Mouse (Mus musculus): ENCODE results near the gene Elof1. TPM values are rescaled to one million over a fixed set of nuclear protein-coding genes. Genes with fewer than 3 reads are reported as not detected.

Elof1 gene
- 125 and 146 TPM in 2 replicates for polyA plus RNA-seq (2012; rRNA removed)

DNA sequence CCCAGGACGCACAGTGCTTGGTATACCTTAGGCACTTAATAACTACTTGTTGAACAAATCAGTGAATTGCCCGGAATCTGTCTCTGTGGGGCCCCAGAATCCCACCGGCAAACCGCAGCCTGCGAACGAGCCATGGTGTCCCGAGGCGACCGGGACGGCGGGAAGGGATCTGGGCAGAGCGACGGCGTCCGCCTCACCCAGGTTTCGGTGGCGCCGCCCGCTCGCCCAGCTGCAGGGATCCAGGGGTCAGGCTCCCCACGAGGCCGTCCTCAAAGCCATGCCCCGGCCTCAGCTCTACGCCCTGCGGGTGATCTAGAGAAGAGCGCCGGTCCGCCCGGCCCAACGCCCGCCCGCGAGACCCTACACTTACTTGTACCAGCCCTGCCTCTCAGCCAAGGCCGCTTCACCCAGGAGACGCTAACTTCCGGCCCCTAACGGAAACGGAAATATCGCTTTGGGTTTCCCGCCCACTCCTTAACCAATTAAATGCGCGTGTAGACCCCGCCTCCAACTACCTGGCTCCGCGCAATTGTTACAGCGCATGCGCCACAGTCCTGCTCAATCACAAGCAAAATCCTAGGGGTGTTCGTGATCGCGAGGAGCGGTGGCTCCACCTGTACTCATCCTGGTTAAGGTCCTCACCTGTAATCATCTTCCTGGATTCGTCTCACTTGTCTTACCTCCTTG lies at the start of gene Elof1:
Gene Elof1 (minus strand): TSS at position 433 of the 687 bp plus-strand sequence.

DNA sequence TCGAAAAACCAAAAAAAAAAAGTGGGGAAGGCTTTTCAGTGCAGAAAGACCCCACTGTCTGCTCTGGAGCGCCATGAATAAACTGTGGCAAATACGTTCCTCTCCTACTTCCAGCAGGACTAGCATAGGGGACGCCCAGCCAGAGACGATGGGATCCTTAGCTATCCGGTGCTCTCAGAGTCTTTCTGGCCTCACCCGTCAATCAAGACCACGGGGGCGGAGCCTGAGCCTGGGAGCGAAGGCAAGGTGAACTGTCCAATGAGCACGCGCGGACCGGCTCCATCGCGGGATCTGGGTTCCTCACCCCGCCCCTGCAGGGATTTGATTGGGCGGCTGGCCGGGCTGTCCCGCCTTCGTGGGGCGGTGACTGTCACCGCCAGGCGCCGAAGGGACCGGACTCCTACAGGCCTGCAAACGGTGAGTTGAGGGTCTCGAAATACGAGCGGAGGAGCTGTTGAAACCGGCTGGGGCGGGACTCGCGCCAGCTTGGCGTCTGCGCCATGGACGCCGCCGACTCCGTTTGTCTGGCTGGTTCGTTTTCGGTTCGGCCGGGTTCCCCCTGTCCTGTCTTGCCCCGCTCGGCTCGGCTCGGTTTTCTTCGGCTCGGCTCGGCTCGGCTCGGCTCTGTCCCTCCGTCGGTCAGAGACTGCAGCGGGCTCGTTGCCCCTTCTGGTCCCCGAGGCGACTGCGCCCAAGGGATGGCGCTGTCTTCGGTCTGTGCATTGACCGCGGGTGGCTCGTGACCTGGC lies 39.7 kb upstream of the Elof1 start, which contains the start of gene Pigyl:
Gene Pigyl (plus strand): TSS at position 350 of the 749 bp plus-strand sequence.

DNA sequence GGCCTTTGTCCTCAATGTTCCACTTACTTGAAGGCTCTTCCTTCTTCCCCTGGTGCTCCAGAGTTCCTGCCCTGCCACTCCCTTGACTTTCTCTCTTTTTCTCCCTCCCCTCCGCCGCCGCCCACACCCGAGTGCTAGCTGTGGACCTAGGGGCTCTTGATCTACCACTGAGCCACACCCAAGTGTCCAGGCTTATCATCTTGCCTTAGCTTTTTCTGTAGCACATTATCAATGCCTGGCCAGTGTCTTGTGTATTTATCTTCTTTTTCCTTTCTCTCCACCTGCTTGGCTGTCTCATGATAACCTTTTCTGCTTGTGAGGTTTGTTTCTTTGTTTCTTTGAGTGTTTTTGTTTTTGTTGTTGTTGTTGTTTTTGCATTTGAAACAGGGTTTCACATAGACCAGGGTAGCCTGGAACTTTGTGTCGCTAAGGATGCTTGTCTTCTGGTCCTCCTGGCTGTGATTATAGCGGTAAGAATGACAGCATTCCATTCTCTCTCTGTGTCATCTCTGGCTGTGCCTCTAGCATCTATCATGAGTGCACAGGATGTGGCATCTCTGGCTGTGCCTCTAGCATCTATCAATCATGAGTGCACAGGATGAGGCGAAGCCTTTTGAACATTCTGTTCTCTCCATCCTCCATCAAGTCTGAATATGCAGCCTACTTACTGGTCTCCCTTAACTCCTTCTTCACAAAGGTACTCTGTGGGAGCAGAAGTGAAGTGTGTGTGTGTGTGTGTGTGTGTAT lies 18.8 kb upstream of the Elof1 start, which contains the start of gene Acp5:
Gene Acp5 (minus strand): TSS at position 68 of the 747 bp plus-strand sequence.

DNA sequence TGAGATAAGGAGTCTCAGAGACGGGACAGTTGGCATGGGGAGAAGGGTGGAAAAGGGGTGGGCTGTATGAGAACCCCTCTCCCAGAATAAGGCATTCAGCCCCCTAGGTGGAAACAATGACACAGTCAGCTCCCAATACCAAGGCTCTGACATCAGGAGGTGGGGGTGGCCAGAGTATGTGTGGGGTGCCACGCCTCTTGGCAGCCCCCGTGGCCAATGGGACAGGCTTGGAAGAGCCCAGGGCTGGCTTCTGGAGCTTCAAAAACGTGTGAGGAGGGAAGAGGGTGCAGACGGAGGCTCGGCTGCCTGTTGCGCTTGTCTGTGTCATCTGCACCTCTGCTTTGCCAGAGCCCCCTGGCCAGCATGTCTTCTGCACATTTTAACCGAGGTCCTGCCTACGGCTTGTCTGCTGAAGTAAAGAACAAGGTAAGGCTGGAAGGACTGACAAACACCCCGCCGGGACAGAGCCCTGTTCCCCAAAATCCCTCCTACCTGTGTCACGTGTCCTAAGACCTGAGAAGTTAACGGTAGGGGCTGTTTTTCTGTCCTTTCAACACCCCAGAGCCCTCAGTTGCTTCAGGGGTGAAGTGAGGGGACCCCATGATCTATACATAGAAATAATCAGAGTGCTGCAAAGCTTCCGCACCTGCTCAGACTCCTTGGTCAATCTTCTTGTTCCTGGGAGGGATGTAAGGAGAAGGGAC lies 17.8 kb downstream of the Elof1 start, which contains the start of gene Cnn1:
Gene Cnn1 (plus strand): TSS at position 224 of the 704 bp plus-strand sequence.

DNA sequence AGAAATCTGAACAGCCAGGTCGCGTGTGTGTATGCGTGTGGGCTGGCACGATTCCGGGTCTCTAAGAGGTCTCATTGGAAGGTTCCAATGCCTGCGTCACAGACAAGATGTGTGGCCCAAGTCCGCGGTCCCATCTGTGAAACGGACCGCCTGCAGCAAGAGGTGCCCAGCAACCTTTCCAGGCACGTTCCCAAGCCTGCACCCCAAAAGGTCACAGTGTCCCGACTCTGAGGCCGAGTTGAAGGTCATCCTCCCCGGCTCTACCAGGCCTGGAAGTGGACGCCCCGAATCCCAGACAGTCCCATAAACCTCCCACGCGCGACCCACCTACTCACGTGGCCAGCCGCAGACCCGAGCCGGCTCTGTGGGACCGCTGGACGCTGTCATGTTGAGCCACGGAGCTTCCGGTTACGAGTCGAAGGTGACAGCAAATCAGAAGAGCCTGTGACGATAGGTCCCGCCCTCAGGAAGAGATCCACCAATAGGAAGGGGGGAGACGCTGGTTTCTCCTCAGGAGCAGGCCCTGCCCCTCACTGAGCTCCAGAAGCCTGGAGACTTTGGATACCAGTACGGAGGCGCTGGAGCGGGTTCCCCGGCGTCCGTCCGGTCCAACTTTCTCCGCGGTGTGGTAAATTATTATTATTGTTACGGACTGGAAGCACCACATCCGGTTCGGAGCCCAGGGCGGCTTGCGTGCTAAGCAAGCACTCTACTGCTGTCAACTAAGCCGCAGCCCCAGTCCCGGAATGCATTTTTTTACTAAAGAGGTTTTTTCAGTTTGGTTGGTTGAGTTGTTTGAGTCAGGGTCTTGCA lies 31.7 kb downstream of the Elof1 start, which contains the start of gene Ecsit:
Gene Ecsit (minus strand): TSS at position 417 of the 813 bp plus-strand sequence.

DNA sequence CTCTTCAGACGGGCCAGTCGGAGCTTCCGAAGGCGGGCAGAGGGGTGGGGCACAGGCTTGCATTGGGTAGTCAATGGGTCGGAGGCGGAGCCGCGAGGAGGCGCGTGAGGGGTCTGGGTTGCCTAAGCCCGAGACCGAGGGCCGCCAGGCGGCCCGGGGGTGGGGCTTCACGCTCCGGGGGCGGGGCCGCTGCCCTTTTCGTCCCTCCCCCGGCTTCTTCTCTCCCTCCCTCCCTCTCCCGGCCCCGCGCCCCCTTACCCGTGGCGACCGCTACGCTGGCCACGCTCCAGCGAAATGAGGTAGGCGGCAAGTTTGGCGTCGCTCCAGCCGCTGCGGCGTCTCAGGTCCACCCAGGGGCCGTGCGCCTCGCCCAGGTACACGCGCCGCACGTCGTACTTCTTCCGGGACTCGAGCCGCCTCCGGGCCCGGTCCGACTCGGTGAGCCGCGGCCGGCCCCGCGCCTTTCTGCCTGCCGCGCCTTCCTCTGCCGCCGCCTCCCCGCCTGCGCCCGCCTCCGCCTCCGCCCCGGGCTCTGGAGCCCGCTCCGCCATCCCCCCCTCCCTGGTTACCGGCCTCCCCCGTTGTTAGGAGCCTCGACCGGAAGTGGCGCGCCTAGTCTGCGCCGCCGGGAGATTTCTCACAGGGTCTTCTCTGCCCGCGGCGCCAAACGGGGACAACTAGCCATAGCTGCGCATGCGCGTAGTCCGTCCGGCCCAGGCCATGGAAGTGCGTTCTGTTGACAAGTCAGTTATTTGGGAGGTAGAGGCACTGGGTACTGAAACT lies 46.0 kb downstream of the Elof1 start, which contains the start of the genes Gm49318 and Zfp653:
Gene Gm49318 (minus strand): TSS at position 469 of the 783 bp plus-strand sequence.
Gene Zfp653 (minus strand): TSS at position 586 of the 783 bp plus-strand sequence.

Other genes with a start within 250 kb of the Elof1 start
- 32.4 and 36.8 TPM in 2 replicates for gene Rab3d, start 199.0 kb downstream of the Elof1 start, polyA plus RNA-seq (2012; rRNA removed)
- 21.0 and 21.3 TPM in 2 replicates for gene Ccdc159, start 189.7 kb downstream of the Elof1 start, polyA plus RNA-seq (2012; rRNA removed)
- gene Tmem205, start 189.6 kb downstream of the Elof1 start, polyA plus RNA-seq (2012; rRNA removed) = 44.9 and 51.9 TPM in 2 replicates
- gene Plppr2, start 180.1 kb downstream of the Elof1 start, polyA plus RNA-seq (2012; rRNA removed) = 170 and 195 TPM in 2 replicates
- gene Swsap1, start 161.4 kb downstream of the Elof1 start, polyA plus RNA-seq (2012; rRNA removed) = 7.5 and 7.9 TPM in 2 replicates
- gene Epor, start 153.7 kb downstream of the Elof1 start, polyA plus RNA-seq (2012; rRNA removed) = 1.0 and 1.5 TPM in 2 replicates
- gene Rgl3, start 127.7 kb downstream of the Elof1 start, polyA plus RNA-seq (2012; rRNA removed) = 2.0 and 2.2 TPM in 2 replicates
- 6.9 and 8.4 TPM in 2 replicates for gene Ccdc151, start 114.5 kb downstream of the Elof1 start, polyA plus RNA-seq (2012; rRNA removed)
- gene Prkcsh, start 114.4 kb downstream of the Elof1 start, polyA plus RNA-seq (2012; rRNA removed) = 90.4 and 102 TPM in 2 replicates
- 203 and 239 TPM in 2 replicates for gene Elavl3, start 65.1 kb downstream of the Elof1 start, polyA plus RNA-seq (2012; rRNA removed)
- not detected in 2 replicates for gene Gm49318, start 45.9 kb downstream of the Elof1 start, polyA plus RNA-seq (2012; rRNA removed)
- 45.9 and 47.9 TPM in 2 replicates for gene Zfp653, start 45.8 kb downstream of the Elof1 start, polyA plus RNA-seq (2012; rRNA removed)
- gene Ecsit, start 31.7 kb downstream of the Elof1 start, polyA plus RNA-seq (2012; rRNA removed) = 47.4 and 52.9 TPM in 2 replicates
- gene Cnn1, start 18.0 kb downstream of the Elof1 start, polyA plus RNA-seq (2012; rRNA removed) = 0.54 and 0.94 TPM in 2 replicates
- 1.1 and 29.2 TPM in 2 replicates for gene Acp5, start 18.5 kb upstream of the Elof1 start, polyA plus RNA-seq (2012; rRNA removed)
- gene Pigyl, start 39.7 kb upstream of the Elof1 start, polyA plus RNA-seq (2012; rRNA removed) = 82.0 and 87.2 TPM in 2 replicates
- gene Zfp872, start 70.9 kb upstream of the Elof1 start, polyA plus RNA-seq (2012; rRNA removed) = 0.28 and 0.33 TPM in 2 replicates
- 8.3 and 8.7 TPM in 2 replicates for gene Zfp809, start 108.5 kb upstream of the Elof1 start, polyA plus RNA-seq (2012; rRNA removed)
- 4.1 and 4.2 TPM in 2 replicates for gene Zfp599, start 142.7 kb upstream of the Elof1 start, polyA plus RNA-seq (2012; rRNA removed)
- 33.8 and 34.3 TPM in 2 replicates for gene Zfp810, start 190.5 kb upstream of the Elof1 start, polyA plus RNA-seq (2012; rRNA removed)